Mouse (Mus musculus): ENCODE data around the gene Defb6. TPM values are rescaled to one million over a fixed set of nuclear protein-coding genes. Genes with fewer than 3 reads are reported as not detected.

Defb6 gene
- total RNA-seq (2012; rRNA removed), result not detected in 2 replicates

DNA sequence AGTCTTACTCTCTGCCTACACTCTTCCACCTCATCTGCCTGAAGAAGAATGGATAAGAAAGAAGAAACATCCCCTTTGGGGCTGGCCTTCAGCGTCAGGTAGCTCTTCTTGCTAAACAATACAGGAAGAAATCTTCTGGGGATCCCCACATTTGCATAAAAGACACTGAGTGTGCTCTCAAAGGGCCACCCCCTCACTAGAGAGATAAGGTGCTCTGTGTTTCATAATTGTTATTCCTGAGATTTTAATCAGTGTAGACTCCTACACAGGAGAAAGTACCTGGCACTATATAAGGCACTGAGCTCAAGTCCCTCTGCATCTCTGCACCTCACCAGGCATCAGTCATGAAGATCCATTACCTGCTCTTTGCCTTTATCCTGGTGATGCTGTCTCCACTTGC, at the start of gene Defb6:
TSS of gene Defb6 (plus strand) at position 318 of the 400 bp plus-strand sequence.
- Histone ChIP-seq H3K9me3 (ENCODE audit: control insufficient read depth, insufficient read depth, low read depth, low read length) (no peaks in the 10 kb centered on the region), H3K9ac (ENCODE audit: insufficient read depth, low read depth, low read length, poor library complexity, severe bottlenecking) (no peak within 1 kb of the TSS), H3K27ac (ENCODE audit: insufficient read depth, low read depth, low read length, poor library complexity, severe bottlenecking) (no peak within 1 kb of the TSS), H3K4me3 (ENCODE audit: insufficient read depth in 1 of 2, low read depth in 1 of 2, low read length in 2 of 2, poor library complexity in 1 of 2, severe bottlenecking in 1 of 2) (no peak within 1 kb of the TSS), H3K36me3 (ENCODE audit: control insufficient read depth, insufficient read depth, low read length, poor library complexity, severe bottlenecking) (no peaks in the 10 kb centered on the region), H3K4me1 (ENCODE audit: control insufficient read depth in 2 of 2, insufficient read depth in 2 of 2, low read length in 2 of 2, poor library complexity in 1 of 2) (no peaks in the 10 kb centered on the region)
- DNase-seq (ENCODE audit: low read depth, low spot score), result no peak
- no peak for TF ChIP-seq ZC3H11A (IDR thresholded peaks at IDR 0.05; ENCODE audit: borderline replicate concordance, low read depth, low read length)
- in situ Hi-C loops (cut with MboI; ENCODE audit: low sequenced_read_pairs in 2 of 2, unreplicated experiment in 2 of 2), result no loop called here

DNA sequence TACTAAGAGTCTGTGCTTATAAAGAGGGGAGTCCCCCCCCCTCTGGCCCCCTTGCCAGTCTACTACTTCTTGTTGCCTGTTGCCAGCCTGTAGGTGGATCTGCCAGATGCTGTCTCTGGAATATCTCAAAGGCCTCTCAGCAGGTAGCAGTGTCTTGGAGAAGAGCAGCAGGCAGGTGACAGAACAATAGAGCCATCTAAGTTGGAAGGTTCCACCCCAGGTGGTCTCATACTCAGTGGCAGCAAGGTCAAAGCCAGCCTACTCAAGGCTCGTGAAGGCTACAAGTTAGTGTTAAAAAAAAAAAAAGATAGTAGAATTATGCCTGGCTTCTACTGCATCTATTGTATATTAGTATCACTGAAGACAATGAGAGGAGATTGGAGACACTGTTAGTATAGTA, 12.8 kb downstream of the Defb6 start:
- DNase-seq (ENCODE audit: low read depth, low spot score), result peak; percentile 51
- Histone ChIP-seq H3K27ac (ENCODE audit: insufficient read depth, low read depth, low read length, poor library complexity, severe bottlenecking) (no peak overlapping the region), H3K36me3 (ENCODE audit: control insufficient read depth, insufficient read depth, low read length, poor library complexity, severe bottlenecking) (no peaks in the 10 kb centered on the region), H3K9me3 (ENCODE audit: control insufficient read depth, insufficient read depth, low read depth, low read length) (no peaks in the 10 kb centered on the region), H3K9ac (ENCODE audit: insufficient read depth, low read depth, low read length, poor library complexity, severe bottlenecking) (no peak overlapping the region), H3K4me1 (ENCODE audit: control insufficient read depth in 2 of 2, insufficient read depth in 2 of 2, low read length in 2 of 2, poor library complexity in 1 of 2) (peaks cover 4 to 9% of the 10 kb centered on the region in 2 experiments; a peak in 3 of 4 replicates), H3K4me3 (ENCODE audit: insufficient read depth in 1 of 2, low read depth in 1 of 2, low read length in 2 of 2, poor library complexity in 1 of 2, severe bottlenecking in 1 of 2) (no peak overlapping the region)
- in situ Hi-C loops (cut with MboI; ENCODE audit: low sequenced_read_pairs in 2 of 2, unreplicated experiment in 2 of 2), result no loop called here
- no peak for TF ChIP-seq ZC3H11A (IDR thresholded peaks at IDR 0.05; ENCODE audit: borderline replicate concordance, low read depth, low read length)
- 0 out of 2 replicates have a peak, but pooled peaks have one; percentile 34 for TF ChIP-seq ZNF384 (IDR thresholded peaks at IDR 0.05; ENCODE audit: low read depth, low read length)

- Histone ChIP-seq H3K4me3 (ENCODE audit: insufficient read depth in 1 of 2, low read depth in 1 of 2, low read length in 2 of 2, poor library complexity in 1 of 2, severe bottlenecking in 1 of 2) (no peak within 1 kb of the TSS), H3K4me1 (ENCODE audit: control insufficient read depth in 2 of 2, insufficient read depth in 2 of 2, low read length in 2 of 2, poor library complexity in 1 of 2) (peaks cover 4 to 9% of the 10 kb centered on the region in 2 experiments; a peak in 3 of 4 replicates), H3K36me3 (ENCODE audit: control insufficient read depth, insufficient read depth, low read length, poor library complexity, severe bottlenecking) (no peaks in the 10 kb centered on the region), H3K9ac (ENCODE audit: insufficient read depth, low read depth, low read length, poor library complexity, severe bottlenecking) (no peak within 1 kb of the TSS), H3K9me3 (ENCODE audit: control insufficient read depth, insufficient read depth, low read depth, low read length) (no peaks in the 10 kb centered on the region), H3K27ac (ENCODE audit: insufficient read depth, low read depth, low read length, poor library complexity, severe bottlenecking) (no peak within 1 kb of the TSS)
- no peak for DNase-seq (ENCODE audit: low read depth, low spot score)
- in situ Hi-C loops (cut with MboI; ENCODE audit: low sequenced_read_pairs in 2 of 2, unreplicated experiment in 2 of 2), result no loop called here
- no peak for TF ChIP-seq HCFC1 (IDR thresholded peaks at IDR 0.05; ENCODE audit: borderline replicate concordance, insufficient read depth, low read length)
- TF ChIP-seq CHD2 (IDR thresholded peaks at IDR 0.05; ENCODE audit: low read depth, low read length), result no peak
- no peak for TF ChIP-seq MAFK (IDR thresholded peaks at IDR 0.05; ENCODE audit: insufficient read depth, low read depth, low read length)
Measured at GRCm38 (mm10) chr8:19239616-19240015, 14.3 kb downstream of the Defb6 start, which contains the start of gene Defb46. TSS of gene Defb46 (plus strand) at chr8:19239916.

- Histone ChIP-seq H3K4me1 (ENCODE audit: control insufficient read depth in 2 of 2, insufficient read depth in 2 of 2, low read length in 2 of 2, poor library complexity in 1 of 2) (no peaks in the 10 kb centered on the region), H3K27ac (ENCODE audit: insufficient read depth, low read depth, low read length, poor library complexity, severe bottlenecking) (no peak within 1 kb of the TSS), H3K4me3 (ENCODE audit: insufficient read depth in 1 of 2, low read depth in 1 of 2, low read length in 2 of 2, poor library complexity in 1 of 2, severe bottlenecking in 1 of 2) (no peak within 1 kb of the TSS), H3K9me3 (ENCODE audit: control insufficient read depth, insufficient read depth, low read depth, low read length) (no peaks in the 10 kb centered on the region), H3K36me3 (ENCODE audit: control insufficient read depth, insufficient read depth, low read length, poor library complexity, severe bottlenecking) (no peaks in the 10 kb centered on the region), H3K9ac (ENCODE audit: insufficient read depth, low read depth, low read length, poor library complexity, severe bottlenecking) (no peak within 1 kb of the TSS)
- in situ Hi-C loops (cut with MboI; ENCODE audit: low sequenced_read_pairs in 2 of 2, unreplicated experiment in 2 of 2), result no loop called here
- TF ChIP-seq HCFC1 (IDR thresholded peaks at IDR 0.05; ENCODE audit: borderline replicate concordance, insufficient read depth, low read length) (no peak), CHD2 (IDR thresholded peaks at IDR 0.05; ENCODE audit: low read depth, low read length) (no peak), MAFK (IDR thresholded peaks at IDR 0.05; ENCODE audit: insufficient read depth, low read depth, low read length) (no peak), ZNF384 (IDR thresholded peaks at IDR 0.05; ENCODE audit: low read depth, low read length) (no peak), ZC3H11A (IDR thresholded peaks at IDR 0.05; ENCODE audit: borderline replicate concordance, low read depth, low read length) (no peak)
- DNase-seq (ENCODE audit: low read depth, low spot score), result no peak
Measured at GRCm38 (mm10) chr8:19247280-19247679, 22.0 kb downstream of the Defb6 start, which contains the start of gene Defb5. TSS of gene Defb5 (plus strand) at chr8:19247580.

DNA sequence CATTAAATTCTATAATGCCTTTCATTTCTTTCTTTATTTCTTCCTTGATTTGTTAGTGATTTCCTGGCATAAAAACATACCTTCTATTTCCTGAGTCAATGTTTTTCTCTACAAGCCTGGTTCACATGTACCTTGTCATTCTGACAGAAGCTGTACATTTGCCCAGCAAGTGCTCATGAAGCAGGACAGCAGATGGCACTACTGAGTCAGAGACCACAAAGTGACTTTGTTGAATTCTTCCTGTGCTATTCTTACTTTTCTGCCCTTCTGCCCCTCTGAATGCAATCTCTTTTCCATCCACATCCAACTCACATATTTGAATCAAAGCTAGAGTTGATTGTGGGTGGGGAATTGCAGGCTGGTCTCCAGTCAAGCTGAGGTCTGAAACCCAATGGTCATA, 32.9 kb downstream of the Defb6 start:
- Histone ChIP-seq H3K9me3 (ENCODE audit: control insufficient read depth, insufficient read depth, low read depth, low read length) (no peaks in the 10 kb centered on the region), H3K4me1 (ENCODE audit: control insufficient read depth in 2 of 2, insufficient read depth in 2 of 2, low read length in 2 of 2, poor library complexity in 1 of 2) (no peaks in the 10 kb centered on the region), H3K36me3 (ENCODE audit: control insufficient read depth, insufficient read depth, low read length, poor library complexity, severe bottlenecking) (no peaks in the 10 kb centered on the region), H3K4me3 (ENCODE audit: insufficient read depth in 1 of 2, low read depth in 1 of 2, low read length in 2 of 2, poor library complexity in 1 of 2, severe bottlenecking in 1 of 2) (no peak overlapping the region), H3K27ac (ENCODE audit: insufficient read depth, low read depth, low read length, poor library complexity, severe bottlenecking) (no peak overlapping the region), H3K9ac (ENCODE audit: insufficient read depth, low read depth, low read length, poor library complexity, severe bottlenecking) (no peak overlapping the region)
- DNase-seq (ENCODE audit: low read depth, low spot score), result no peak
- TF ChIP-seq ZC3H11A (IDR thresholded peaks at IDR 0.05; ENCODE audit: borderline replicate concordance, low read depth, low read length) (no peak), ZNF384 (IDR thresholded peaks at IDR 0.05; ENCODE audit: low read depth, low read length) (no peak), CHD2 (IDR thresholded peaks at IDR 0.05; ENCODE audit: low read depth, low read length) (no peak), MAFK (IDR thresholded peaks at IDR 0.05; ENCODE audit: insufficient read depth, low read depth, low read length) (no peak), HCFC1 (IDR thresholded peaks at IDR 0.05; ENCODE audit: borderline replicate concordance, insufficient read depth, low read length) (no peak)
- in situ Hi-C loops (cut with MboI; ENCODE audit: low sequenced_read_pairs in 2 of 2, unreplicated experiment in 2 of 2), result no loop called here
